38 mouse cellular contexts compared by ENCODE assay signal in genomic region chr6:88174191-88174590, GRCm38 (mm10). TPM values are rescaled to one million over a fixed set of nuclear protein-coding genes. Genes with fewer than 3 reads are reported as not detected.
"Had no signal": no experiment of that assay in that cellular context is flagged by ENCODE, and none has a peak within 500 bp of the region (broad histone marks: within the 10 kb centered on the region; RNA-seq: fewer than 3 reads in every experiment).

No protein-coding gene starts in this region.

- DNase-seq: cerebellum, adult 8-10 months; cerebellum, adult 9-10 months; cerebellum, adult 9-11 months; cerebellum, postnatal 10 days; cerebellum, postnatal 14 days; cerebellum, postnatal 25 days; cerebellum, postnatal 36 days; embryo, embryonic 11 days; forebrain, postnatal 0 days; gastrocnemius, adult 2 months; gastrocnemius, postnatal 10 days; gastrocnemius, postnatal 14 days; gastrocnemius, postnatal 25 days; gastrocnemius, postnatal 36 days; heart, adult 11 months; heart, adult 18-20 months; heart, adult 2 months had no signal

- ATAC-seq: forebrain, embryonic 13.5 days; forebrain, embryonic 14.5 days; forebrain, embryonic 15.5 days; forebrain, embryonic 16.5 days; forebrain, postnatal 0 days had no signal

RNA-seq across cellular contexts. Expression of gene Dnajb8, which starts 47.9 kb away (rescaled TPM):
- total RNA-seq: common myeloid progenitor, adult 5-6 weeks; forebrain, postnatal 0 days; gastrocnemius, adult 18-20 months; gastrocnemius, adult 2 months; gastrocnemius, adult 8-10 months; gastrocnemius, postnatal 10 days; gastrocnemius, postnatal 14 days; gastrocnemius, postnatal 25 days; gastrocnemius, postnatal 36 days; gastrocnemius, postnatal 4 days; heart, adult 18-20 months; heart, adult 2 months; heart, adult 8-10 months had no signal
- polyA plus RNA-seq: cortical plate, adult 2 months; embryonic facial prominence, embryonic 10.5 days; embryonic facial prominence, embryonic 11.5 days; embryonic facial prominence, embryonic 12.5 days; embryonic facial prominence, embryonic 13.5 days; embryonic facial prominence, embryonic 14.5 days; embryonic facial prominence, embryonic 15.5 days; erythroblast, embryonic 14.5 days; forebrain, embryonic 10.5 days; forebrain, embryonic 11.5 days; forebrain, embryonic 12.5 days; forebrain, embryonic 13.5 days; forebrain, embryonic 14.5 days; forebrain, embryonic 15.5 days; forebrain, embryonic 16.5 days; forebrain, postnatal 0 days; frontal cortex, adult 2 months had no signal
